Mouse (Mus musculus) left cerebral cortex, postnatal 25 days (tissue): ENCODE results near the gene Cfap44. TPM values are rescaled to one million over a fixed set of nuclear protein-coding genes. Genes with fewer than 3 reads are reported as not detected.

Source experiments
- DNase-seq, 2 experiments: peaks; one replicate each; pipeline ENCODE4 v3.0.0; 2022; ENCODE audit warnings: low spot score in 2 of 2, mixed read lengths in 1 of 2
- intact Hi-C: fragments of 180-260 bp; cut with DNase I; formaldehyde crosslinking; loops from one replicate; pipeline ENCODE4 v1.15.1; 2025
- total RNA-seq, 2 experiments: library from RNA; stranded (reverse); gene quantifications; 2 replicates each; pipeline ENCODE4 v1.2.3; 2021

Cfap44 gene
- total RNA-seq, 2 experiments from 2014 or later: 2.4 to 4.0 TPM

- no peak for DNase-seq
- intact Hi-C loops: loop anchor here (10.0 kb wide), 1 partner anchor 228 kb away; no protein-coding TSS in a partner anchor
These were observed 92.6 kb downstream of the Cfap44 start for GRCm38 (mm10) chr16:44487194-44487593.

DNA sequence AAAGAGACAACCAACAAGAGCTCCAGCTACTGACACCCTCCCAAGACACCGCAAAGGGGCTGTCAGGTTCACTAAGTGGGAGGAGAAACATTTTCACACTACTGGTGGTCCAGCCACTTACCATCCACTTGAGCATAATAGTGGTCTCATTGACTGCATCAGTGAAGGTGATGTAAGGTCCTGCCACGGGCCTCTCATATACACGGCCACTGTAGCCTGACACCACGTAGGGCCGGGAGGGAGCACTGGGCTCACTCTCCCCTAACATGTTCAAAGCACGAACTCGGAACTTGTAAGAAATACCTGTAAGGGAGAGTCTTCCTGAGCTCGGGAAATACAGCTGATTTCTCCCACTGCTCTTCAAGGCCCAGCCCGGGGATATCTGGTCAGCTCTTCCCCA, 96.5 kb downstream of the Cfap44 start:
- intact Hi-C loops: loop anchor here (5.0 kb wide), 1 partner anchor 66 kb away; the partner anchor contains the start of gene Boc
- no peak for DNase-seq

- no peak for DNase-seq
- intact Hi-C loops: loop anchor here (5.0 kb wide), 1 partner anchor 65 kb away; the partner anchor contains the start of gene Boc
These were observed 97.6 kb downstream of the Cfap44 start for GRCm38 (mm10) chr16:44492151-44492550.

DNA sequence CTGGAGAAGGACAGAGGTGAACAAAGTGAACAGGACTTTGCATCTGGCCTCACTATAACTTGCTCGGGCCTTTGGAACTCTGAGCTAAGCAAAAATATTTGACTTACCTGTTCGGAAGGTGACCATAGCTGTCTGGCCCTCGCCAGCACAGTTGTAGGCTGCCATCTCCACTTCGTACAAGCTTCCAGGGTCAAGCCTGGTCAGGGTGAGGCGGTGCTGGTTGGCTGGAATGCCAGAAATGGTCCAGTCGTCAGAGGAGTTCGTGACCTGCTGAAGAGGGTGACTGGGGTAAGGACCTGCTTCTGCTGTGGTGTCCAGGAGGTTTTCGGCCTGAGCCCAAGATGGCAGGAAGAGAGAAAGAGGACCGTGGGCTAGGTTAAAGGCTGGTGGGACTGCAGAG, 98.1 kb downstream of the Cfap44 start:
- intact Hi-C loops: loop anchor here (5.0 kb wide), 1 partner anchor 65 kb away; the partner anchor contains the start of gene Boc
- no peak for DNase-seq

- DNase-seq: peak; percentile 21 to 45
- intact Hi-C loops: loop anchor here (5.0 kb wide), 1 partner anchor 63 kb away; the partner anchor contains the start of gene Boc
These were observed 99.3 kb downstream of the Cfap44 start for GRCm38 (mm10) chr16:44493868-44494267.

- intact Hi-C loops: loop anchor here (5.0 kb wide), 1 partner anchor 63 kb away; the partner anchor contains the start of gene Boc
- DNase-seq: no peak
These were observed 100.0 kb downstream of the Cfap44 start for GRCm38 (mm10) chr16:44494441-44495108.

DNA sequence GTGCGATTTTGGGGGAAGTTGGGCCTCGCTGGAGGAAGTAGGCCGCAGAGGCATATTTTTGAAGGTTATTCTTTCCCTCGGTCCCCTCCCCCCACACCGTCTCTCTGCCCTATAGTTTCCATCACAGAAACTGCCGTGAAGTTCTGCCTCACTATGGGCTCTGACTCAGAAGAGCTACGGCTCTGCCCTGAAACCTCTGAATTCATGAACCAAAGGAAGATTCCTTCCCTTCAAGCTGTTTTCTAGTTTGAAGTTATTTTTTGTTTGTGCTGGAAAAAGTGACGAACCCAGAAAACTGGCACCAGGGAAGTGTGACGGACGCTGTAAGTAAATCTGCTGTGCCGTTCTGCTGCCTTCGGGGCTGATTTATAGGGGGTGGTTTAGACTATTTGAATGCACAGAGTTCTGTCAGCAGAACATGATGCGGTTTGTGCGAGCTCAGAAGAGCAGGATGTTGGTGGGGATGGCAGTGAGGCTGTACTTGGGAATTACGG, 102.4 kb downstream of the Cfap44 start:
- intact Hi-C loops: no loop called here
- peak in 1 of 2 experiments; percentile 23 for DNase-seq

- intact Hi-C loops: no loop called here
- no peak for DNase-seq
These were observed 103.9 kb downstream of the Cfap44 start for GRCm38 (mm10) chr16:44498447-44498846.

DNA sequence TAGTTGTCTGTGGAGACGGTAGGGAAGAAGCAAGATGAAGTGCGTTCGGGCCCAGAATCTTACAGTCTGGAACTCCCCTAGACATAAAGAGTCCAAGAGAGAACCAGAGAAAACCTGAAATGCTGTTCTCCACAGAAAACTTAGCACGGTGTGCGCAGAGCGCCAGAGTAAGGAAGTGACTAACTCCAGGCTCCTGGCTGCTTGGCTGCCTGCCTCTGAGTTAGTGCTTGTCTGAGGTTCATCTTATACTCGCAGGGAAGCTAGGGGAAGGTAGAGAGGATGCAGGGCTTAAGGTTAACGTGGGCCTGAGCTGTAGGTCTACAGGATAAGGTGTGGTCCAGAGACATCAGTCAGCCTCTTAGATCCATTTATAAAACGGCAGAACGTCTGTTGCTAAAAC, 107.2 kb downstream of the Cfap44 start:
- intact Hi-C loops: no loop called here
- no peak for DNase-seq

DNA sequence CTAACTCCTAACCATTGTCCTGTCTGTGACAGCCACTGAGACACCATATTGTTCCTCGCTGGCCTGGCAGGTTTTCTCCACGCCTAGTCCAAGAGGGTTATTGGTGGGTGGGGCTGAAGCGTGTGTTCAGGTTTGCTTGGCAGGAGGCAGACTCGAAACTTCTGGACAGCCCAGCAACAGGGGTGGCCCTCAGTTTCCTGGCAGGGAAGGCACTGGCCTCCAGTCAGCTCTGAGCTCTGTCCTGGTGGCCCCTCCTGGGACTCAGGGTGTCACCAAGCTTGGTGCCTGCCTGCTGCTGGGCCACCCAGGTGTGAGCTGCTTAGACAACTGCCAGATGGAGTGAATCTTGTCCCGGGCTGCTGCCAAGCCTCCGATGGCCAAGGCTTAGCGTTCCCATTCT, 107.7 kb downstream of the Cfap44 start:
- no peak for DNase-seq
- intact Hi-C loops: no loop called here

DNA sequence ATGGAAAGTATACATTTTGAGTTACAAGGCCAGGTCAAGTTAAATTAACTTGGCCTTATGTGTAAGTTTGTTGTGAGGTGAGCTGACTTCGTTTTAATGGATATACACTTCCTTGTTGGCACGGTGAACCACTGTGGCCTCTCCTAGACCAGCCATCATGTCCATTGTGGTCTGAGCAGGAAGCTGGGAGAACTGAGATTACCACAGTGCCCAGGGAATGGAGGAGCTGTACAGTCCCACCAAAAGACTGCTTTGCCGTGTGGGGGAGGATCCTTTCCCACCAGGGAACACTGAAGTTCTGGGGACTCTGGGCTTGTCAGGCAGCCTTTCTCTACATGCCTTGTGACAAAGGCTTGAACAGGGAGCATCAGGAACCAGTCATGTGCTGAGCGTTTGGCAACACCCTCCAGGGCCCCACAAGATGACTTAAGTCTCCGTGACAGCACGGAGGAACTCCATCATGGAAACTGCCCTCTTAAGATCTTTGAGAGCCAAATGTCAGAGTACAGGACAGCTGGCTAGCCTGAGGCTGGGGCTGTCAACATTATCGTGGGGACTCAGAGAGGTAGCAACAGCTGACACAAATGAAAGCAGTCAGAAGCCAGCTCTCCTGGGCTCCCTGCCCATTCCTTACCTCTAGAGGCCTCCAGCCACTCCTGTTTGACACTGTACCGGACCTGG, 108.4 kb downstream of the Cfap44 start:
- no peak for DNase-seq
- intact Hi-C loops: no loop called here

GRCm38 (mm10) chr16:44505243-44505642, 110.6 kb downstream of the Cfap44 start:
- no peak for DNase-seq
- intact Hi-C loops: no loop called here

GRCm38 (mm10) chr16:44507027-44507929, 112.7 kb downstream of the Cfap44 start:
- intact Hi-C loops: no loop called here
- DNase-seq: no peak

DNA sequence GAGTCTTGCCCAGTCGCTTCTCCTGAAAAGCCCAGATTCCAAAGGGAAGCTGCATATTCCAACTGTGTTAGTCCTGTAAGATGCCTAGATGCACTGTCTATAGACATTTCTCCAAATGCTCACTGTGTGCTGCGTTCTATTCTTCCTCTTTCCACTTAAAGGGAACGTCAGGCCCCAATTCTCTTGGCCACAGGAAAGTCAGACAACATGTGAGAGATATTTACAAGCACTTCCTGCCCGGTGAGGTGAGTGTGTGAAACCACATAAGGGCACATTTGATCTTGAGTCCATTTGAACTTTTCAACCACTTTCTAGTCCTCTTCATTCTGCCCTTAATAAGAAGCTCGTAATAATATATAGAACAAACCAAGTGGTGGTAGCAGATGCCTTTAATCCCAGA, 113.4 kb downstream of the Cfap44 start:
- DNase-seq: no peak
- intact Hi-C loops: no loop called here

DNA sequence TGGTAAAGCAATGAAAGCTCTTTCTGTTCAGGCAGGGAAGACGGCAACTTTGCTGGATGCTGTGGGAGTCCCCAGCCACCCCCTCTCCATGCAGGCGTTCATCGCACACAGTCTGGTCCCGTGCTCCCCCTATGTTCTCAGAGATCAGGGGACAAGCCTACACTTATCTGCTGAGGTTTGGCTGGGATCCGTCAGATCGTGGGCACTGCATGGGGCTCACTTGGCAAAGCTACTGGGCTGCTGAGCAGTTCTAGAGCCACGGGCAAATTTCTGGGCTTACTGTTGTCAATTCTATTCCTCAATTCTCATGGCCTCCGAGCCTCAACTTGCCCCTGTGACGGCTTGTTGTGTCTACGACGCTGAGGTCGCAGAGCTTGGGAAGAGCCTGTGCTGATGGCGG, 114.2 kb downstream of the Cfap44 start:
- DNase-seq: peak in 1 of 2 experiments; percentile 56
- intact Hi-C loops: no loop called here

DNA sequence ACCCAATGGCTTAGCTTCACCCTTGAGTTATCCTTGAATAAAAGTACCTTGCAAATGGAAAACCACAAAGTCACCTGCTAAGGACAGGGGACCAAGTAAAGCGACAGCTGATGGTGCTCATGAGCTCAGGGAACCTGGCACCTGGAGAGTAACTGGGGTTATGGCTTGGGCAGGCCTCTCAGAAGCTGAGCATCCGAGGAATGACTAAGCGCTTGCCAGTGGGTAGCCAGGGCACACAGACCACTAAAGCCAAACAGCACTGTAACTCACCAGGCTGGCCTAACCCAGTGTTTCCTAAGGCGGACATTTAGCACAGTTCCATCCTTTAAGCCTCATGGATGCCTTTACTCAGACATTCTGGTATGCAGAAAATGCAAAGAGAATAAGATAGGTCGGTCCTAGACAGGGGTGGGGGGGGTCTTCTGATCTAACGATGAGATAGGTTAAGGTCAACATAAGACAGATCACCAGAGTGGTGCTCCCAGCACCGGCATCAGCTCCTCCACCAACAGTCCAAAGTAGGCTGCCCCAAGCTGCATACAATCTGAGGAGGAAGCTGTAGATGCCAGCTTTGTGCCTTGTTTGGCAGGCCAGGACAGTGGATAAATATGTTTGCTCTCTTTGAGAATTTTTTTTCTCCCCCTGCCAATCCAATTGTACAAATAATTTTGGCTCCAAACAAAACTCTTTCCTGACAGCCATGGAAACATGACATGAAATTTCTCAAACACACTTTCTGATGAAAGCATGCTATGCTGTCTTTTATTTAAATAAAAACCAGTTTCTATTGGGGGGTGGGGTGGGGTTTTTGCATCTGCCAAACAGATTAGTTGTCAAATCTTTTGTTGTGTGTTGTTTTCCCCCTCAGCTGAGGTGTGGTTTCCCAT, 115.1 kb downstream of the Cfap44 start:
- intact Hi-C loops: loop anchor here (5.0 kb wide), 1 partner anchor 48 kb away; the partner anchor contains the start of gene Boc
- DNase-seq: no peak

GRCm38 (mm10) chr16:44510521-44511213, 116.1 kb downstream of the Cfap44 start:
- DNase-seq: peak in 1 of 2 experiments; percentile 44
- intact Hi-C loops: loop anchor here (5.0 kb wide), 1 partner anchor 47 kb away; the partner anchor contains the start of gene Boc

- DNase-seq: no peak
These were observed 121.9 kb downstream of the Cfap44 start for GRCm38 (mm10) chr16:44516498-44516897.

More at GRCm38 (mm10) chr16:44516498-44516897, 121.9 kb downstream of the Cfap44 start:
- intact Hi-C loops: no loop called here
